Mouse (Mus musculus): ENCODE measurements around the gene Fes.

The Fes gene

DNA sequence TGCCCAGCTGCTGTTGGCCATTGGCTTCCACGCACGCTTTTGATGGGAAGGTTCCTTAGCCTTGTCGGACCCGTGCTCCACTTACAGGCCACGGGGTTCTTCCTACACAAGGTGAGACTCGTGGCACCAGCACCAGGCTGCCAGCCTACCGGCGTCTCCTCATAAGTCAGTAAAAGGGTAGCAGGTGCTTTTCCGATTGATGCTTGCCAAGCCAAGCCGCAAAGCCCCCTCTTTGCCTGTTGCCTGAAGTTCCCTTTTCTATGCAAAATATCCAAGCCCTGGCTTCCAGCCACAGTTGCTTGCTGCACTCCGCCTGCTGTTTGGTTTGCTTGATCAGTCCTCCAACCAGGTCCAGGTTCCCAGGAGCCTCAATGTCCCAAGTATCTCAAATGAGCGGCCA, 13.9 kb downstream of the Fes start:
- no peak for DNase-seq

DNA sequence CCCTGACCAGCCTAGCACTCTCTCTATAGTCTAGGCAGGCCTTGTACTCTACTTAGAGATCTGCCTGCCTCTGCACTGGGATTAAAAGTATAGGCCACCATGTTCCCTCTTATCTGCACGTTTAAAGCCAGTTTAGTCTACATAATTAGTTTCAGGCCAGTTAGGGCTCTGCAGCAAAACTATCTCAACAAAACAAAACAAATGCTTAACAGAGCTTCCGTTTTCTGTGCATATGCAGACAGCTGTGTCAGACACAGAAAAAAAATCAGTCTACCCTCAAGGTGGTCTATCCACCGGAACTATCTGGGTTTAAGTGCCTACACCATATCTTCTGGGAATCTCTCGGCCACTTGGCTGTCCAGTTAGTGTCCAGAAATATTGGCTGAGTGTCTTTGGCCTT, 14.4 kb downstream of the Fes start:
- DNase-seq: no peak

DNA sequence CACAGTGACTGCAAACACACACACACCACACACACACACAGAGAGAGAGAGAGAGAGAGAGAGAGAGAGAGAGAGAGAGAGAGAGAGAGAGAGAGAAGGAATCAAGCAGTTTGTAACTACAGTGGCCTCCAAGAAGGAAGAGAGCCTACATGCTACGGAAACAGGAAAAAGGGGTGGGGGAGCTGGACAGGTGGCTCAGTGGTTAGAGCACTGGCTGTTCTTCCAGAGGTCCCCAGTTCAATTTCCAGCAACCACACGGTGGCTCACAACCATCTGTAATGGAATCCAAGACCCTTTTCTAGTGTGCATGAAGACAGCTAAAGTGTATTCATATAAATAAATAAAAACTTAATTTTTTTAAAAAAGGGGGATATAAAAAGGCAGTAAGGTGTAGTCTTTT, 15.1 kb downstream of the Fes start:
- DNase-seq: no peak

DNA sequence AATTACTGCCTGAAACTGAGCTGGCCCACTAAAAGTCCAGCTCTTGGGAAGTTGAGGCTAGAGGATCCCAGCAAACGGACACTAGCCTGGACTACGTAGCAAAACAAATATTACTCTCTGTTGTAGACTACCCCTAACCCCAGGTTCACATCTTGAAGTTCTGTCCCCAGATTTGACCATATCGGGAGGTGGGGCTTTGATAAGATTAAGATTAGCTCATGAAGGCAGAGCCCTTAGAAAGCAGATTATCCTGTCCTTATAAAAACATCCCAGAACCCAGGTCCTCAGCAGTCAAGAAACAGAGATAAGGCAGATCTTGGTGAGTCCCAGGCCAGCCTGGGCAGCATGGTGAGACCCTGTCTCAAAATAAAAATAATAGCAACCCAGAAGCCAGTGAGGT, 15.6 kb downstream of the Fes start:
- no peak for DNase-seq

DNA sequence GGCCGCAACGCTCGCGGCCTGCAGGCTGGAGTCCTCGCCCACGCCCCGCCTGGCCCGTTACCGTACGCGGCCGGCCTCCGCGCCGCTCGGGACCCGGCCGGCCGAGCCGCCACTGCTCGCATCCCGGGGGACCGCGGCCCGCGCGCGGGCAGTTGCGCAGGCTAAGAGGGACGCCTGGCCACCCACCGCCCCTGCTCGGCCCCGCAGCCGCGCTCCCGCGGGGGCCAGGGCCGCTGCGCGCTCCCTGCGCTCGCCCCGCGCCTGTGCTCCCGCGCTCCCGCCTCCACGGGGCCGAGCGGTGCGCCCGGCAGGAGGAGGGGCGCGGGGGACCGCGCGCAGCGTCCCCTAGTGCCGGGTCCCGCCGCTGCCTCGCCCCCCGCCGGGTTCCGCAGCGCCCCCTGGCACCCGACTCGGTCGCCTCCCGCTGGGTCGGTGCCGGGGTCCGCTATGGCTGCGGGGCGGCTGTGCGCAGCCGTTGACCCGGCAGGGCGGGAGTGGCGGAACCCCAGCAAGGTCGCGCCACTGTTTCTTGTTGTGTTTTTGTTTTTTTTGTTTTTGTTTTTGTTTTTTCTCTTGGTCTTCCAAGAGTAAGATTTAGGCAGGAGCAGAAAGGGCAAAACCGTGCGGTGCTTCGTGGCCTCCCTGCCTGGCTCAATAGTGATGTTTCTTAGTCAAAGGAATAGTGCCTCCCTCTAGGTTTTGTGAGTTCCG, 16.6 kb downstream of the Fes start, which contains the start of gene Man2a2:
Gene Man2a2 (minus strand): TSS at position 335 of the 711 bp plus-strand sequence.
- DNase-seq: peak; percentile 68

DNA sequence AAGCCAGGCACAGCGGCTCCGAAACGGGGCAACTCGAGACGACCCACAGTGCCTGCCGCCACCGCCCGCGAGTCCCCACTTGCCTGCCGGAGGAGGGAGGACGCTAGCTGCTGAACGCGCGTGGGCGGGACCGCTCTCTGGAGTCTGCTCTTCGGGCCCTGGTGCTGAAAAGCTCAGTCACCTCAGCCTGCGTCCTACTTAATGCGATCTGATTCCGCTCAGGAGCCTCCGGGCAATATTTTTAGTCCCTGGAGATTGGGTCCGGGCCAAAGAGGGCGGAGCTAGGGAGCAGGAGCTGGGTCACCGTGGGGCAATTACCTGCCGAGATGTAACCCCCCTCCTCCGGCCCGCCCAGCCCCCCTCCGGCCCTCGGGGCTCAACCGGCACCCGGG, 17.1 kb downstream of the Fes start:
- peak; percentile 89 for DNase-seq

DNA sequence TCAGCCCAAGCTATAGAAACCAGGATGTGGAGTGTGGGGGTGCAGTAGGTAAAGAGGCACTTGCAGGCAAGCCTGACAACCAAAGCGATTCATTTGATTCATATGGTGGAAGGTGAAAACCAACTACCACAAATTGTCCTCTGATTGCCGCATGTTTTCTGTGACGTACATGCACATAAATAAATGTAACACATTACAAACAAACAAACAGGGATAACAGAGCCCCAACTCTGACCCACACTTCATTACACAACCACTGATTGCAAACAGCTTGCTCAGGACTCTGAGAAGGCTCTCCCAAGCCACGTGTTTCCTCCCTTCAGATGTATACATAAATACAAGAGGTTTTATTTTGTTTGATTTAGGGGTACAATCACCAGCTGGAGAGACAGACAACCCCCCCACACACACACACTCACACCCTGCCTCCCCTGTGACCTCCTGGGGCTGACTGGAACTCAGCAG, 17.7 kb downstream of the Fes start:
- DNase-seq: no peak

DNA sequence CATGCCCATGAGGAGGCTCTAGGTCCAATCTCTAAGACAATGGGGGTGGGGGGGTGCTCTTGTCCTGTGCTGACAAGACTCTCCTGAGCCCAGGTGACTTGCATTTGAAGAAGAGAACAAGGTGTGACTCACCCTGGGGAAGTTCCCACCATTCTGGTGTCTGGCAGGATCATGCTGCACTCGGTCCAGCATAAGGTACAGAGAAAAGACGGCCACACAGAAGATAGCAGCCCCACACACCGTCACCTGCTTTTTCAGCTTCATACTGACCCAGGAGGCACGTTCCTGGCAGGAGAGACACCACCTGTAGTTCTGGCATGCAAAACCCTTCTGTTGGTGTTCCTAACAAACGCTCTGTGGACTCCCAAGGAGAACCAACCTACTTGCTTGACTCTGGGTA, 18.3 kb downstream of the Fes start:
- no peak for DNase-seq

DNA sequence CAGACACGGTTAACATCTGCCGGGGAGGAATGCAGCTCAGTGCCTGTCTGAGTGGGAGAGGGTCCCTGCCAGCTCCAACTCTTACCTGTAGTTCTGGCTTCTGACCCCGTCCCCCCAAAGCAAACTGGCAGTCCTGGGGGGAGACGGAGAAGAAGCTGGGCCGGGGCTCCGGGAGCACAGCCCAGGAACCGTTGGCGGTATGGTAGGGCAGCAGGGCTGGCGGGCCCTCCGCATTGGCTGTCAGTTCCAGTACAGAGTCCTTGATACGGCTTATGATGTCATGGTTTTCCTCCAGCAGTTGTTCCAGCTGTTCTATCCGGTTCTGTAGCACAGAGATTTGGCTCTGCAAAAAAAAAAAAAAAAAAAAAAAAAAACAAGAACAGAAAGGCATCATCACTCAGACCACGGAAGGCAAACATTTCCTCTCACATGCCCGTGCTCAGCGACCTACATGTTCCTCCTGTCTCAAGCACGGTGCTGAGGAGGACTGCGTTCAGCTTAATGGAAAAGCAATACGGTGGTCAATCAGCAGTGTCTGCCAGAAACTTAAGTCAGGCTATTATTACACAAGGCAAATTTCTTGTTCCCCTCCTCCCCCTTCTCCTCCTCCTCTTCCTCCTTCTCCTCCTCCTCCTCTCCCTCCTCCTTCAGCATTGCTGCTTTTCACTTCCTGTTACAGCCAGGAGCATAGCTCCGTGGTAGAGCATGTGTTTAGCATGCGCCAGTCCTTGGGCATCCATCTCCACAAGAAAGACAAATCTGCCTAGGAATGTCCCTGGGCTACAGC, 18.9 kb downstream of the Fes start:
- DNase-seq: no peak

DNA sequence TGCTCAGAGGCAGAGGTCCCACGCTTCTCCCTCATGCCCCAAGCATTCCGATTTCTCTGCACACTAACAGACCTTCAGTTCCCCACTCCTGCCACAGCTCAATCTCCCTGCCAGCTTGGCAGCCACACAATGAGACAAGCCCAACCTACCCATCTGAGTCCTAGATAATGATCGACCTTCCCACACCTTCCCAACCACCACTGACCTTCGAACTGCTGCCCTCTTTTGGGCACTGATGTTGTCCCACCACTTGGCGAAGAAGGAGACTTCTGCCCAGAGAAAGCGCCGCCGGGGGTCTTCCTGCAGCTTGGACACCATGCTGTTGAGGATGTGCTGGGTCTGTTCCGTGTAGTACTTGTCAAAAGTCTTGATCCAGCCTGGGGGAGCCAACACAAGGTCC, 19.7 kb downstream of the Fes start:
- no peak for DNase-seq

DNA sequence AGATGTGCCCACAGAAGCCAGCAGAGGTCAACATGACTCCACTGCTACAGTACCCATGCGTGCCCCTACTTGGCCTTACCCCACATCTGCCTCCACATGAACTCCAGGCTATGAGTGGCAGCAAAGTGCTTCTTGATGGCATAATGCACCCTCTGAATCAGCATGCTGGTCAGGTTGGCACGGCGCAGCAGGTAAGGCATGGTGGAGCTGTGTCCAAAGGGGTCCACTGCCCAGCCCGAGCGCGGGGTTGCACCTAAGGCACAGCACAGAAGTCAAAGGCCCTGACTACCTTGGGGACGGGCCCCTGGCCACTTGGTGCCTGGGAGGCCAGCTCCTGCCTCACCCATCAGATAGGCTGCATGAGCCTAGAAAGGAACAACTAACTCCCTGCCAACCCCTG, 20.5 kb downstream of the Fes start:
- DNase-seq: no peak

DNA sequence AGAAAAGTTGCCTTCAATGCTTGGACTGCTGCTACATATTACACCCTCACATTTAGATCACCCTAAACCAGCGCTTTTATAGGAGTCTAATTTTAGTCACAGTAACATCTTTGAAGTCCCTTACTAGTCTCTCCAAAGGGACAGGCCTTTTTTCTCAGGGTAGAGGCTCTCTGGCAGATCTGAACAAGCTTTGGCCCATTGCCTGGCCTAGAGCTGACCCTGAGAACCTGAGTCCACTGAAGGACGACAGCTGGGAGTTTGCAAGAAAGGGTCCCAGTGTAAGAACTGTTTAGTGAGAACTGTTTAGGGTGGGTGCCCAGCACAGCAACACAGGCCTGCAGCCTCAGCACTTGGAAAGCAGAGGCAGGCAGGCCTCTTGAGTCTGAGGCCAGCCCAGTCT, 22.0 kb downstream of the Fes start:
- no peak for DNase-seq

DNA sequence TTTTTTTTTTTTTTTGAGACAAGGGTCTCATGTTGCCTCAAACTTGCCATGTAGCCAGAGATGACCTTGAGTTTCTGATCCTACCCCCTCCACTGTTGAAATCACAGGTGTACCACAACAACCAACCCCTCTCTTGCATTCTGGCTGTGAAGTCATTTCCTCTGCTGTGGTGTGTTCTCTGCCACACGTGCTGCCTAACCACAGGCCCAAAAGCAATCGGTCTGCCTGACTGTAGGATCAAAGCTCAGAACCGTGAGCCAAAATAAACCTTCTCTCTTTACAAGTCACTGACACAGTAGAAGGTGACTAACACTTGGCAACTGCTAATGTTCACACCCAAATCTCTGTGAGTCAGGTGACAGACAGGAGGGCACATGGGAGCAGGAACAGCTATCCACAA, 27.3 kb downstream of the Fes start:
- no peak for DNase-seq

DNA sequence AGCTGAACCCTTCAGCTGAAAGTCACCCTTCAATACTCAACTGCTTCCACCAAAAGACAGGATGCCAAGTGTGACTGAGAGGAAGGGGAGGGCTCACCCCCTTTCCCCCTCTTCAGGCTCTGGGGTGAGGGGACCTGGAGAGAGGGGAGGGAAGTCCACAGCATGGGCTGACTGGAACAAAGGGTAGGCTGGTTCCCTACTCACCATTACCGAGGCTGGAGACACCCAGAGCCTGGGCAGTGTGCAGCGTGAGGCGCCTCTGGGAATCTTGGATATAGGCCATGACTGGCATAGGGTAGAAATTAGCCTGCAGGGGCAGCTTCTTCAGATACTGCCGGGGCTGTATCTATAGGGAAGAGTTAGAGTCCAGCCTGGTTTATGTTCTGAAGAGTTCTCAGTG, 29.7 kb downstream of the Fes start:
- DNase-seq: no peak

DNA sequence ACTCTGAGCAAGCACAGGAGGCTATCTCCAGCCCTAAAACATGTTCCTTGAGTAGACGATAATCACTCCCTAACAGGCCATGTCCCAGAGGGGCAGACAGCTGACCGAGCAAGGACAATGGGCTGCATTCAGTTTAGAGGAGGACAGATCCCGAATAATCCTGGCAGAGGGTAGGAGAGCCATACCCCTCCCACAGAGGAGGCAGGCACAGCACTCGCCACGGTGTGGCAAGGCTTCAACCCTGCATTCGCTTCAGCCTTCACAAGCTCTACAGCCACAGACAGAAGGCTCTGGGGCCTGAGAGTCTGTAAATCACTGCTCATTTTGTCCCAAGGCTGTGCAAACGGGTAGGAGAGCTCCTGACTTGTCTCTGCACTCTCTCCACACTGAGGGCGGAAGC, 30.6 kb downstream of the Fes start:
- peak; percentile 82 for DNase-seq

DNA sequence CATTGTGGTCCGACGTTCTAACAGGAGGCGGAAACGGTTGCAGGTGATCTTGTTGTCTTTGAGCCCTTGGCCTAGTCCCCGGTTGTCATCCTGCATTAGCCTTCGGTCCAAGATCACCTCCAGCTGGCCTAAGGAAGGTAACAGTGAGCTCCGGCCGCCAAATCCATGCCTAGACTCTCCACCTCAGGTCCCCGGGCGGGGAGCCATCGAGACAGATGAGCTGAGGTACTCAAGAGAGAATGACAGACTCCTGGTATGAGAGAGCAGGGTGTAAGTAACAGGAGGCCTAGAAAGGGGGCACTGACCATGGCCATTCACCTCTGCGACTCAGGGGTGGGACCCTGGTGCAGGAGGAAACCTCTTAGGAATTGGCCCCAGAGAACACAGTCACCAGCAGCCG, 31.4 kb downstream of the Fes start:
- no peak for DNase-seq

DNA sequence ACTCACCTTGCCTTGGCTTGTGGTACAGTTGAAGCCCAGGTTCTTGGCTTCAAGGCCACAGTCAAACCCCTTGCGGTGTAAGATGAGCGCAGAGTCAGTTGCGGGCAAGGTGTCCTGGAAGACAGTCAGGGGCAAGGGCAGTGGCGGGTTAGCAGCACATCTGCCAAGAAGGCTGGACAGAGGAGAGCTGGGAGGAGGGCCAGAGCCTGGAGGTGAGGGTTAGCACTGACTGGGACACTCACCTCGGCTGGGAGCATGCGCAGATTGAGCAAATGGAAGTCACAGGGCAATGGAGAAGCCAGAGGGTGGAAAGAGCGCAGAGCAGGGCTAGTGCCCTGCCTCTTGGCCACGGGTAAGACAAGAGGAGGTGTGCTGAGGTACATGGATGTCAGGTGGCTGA, 34.8 kb downstream of the Fes start:
- no peak for DNase-seq

DNA sequence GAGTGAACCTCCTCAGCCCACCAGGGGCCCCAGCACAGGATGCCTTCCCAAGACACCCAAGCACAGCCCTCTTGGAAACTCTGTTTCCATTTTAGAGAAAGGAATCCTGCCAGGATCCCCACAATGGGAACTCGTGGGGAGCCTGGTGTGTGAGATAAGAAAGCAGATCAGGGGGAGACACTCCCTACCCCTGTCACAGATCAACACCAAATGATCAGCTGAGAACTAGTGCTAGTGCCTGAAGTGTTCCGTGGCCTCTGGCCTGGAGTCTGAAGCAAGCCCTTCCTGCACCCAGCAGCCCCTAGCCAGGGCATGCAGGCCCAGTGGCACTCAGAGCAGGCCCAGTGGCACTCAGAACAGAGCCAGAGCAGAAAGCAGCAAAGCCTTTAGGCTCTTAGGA, 36.9 kb downstream of the Fes start:
- no peak for DNase-seq

DNA sequence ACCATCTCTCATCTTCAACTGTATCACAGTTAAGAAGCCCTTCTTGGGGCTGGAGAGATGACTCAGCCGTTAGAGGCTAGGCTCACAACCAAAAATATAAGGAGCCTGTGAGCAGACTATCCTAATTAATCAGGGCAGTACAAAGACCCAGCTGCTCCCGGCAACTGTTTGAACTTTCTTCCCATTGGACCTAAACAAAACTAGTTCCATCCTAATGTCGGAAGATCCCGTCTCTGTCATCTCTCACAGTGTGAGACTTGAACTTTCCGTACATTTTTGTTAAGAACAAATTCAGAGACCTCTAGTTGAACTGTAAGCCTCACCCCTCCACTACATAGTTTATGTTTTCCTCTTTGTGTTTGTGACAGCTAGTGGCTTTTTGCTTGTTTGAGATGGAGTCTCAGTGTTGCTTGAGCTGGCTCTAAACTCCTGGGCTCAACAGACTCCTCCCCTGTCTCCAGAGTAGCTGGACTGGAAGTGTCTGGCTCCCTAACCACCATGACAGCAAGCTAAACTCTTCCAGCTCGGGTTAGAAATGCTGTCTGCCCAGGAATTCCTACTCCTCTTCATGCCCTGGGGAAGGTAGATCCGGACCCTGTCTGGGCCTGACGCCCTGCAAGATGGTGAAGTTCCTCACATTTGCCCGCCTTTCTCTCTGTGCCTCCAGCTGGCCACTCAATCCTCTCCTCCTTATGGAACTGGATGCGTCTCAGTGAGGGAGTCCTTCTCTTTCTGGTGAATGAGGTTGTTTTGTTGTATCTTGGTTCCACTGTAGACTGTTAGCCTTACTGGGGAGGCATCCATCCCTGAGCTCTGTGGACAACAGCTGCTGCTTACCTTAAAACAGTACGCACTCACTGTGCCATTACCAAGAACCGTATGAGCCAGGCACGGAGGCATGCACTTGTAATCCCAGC, 39.8 kb downstream of the Fes start:
- no peak for DNase-seq

DNA sequence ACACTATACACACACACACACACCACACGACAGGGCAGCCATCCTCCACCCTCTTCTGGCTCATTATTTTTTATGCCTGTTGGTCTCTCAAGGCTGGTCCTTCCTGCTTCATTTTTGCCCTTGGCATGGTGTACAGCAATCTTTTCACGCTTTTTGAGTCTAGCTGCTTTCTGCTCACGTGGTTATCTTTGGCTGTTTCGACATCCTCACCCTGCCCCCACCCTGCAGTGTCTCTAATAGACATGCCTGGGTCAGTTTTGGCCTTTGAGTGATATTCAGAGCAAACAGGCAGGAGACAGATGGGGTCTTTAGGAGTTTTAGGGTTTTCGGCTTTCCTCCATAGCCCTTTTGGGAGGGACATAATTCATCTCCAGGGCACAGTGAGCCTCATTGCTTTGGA, 40.9 kb downstream of the Fes start:
- no peak for DNase-seq

DNA sequence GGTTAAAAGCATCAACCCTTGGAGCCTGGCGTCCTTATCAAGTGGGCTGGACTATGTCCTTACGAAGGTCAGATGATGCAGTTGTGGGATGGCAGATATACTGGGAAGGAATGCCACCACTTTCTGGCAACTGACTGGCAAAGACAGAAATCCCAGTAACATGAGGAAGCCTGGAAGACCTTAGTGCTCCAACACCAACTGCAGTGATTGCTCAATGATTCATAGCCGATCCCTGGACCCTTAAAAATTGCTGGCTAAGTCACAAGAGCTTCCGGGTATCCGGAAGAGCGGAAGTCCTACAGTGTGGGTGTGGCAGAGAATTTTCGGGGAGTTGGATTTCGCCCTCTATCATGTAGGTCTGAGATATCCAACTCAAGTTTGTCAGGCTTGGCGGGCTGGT, 41.6 kb downstream of the Fes start:
- no peak for DNase-seq

DNA sequence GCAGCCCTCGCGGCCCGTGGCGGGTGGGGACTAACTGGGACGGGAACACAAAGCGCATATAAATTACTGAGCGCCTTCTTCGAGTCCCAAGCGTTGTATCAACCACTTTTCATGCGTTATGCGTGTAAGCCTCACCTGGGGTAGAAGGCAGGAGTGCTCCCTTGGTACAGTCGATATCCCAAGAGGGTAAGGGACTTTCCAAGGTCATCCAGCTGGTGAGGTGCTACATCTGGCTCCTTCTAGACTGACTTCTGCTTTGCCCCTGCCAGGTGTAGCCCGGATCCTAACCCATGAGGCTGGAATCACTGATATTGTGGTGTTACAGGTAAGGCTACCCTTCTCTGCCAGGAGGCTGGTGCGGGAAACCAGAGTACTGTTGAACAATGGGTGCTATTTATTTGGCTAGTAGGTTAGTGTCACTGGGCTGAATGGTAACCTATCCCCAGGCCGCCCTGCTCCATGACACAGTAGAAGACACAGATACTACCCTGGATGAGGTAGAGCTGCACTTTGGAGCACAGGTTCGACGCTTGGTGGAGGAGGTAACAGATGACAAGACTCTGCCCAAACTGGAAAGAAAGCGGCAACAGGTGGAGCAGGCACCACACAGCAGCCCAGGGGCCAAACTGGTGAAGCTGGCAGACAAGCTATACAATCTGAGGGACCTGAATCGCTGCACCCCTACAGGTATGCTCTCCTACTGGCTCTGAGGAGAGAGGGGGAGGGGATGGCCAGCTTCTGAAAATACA, 44.3 kb downstream of the Fes start:
- no peak for DNase-seq

DNA sequence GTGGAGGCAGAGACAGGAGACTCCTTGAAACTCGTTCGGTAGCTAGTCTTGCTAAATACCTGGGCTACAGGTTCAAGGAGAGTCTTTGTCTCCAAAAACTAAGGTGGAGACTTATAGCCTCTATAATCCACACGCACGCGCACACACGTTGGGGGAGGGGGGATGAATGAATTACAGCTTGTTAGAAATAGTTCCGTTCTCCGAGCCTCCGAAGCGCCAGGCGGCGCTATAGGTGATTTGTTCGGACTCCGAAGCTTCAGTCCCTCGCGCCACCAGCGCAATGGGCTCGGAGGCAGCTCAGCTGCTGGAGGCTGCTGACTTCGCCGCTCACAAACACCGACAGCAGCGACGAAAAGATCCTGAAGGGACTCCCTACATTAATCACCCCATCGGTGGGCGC, 44.9 kb downstream of the Fes start, which contains the start of gene Hddc3:
Gene Hddc3 (plus strand): TSS at position 247 of the 400 bp plus-strand sequence.
- DNase-seq: peak; percentile 94

Data from layer of hippocampus, adult 9-11 months (tissue).